Mouse (Mus musculus) CD4-positive helper T cell, adult 2 months (primary cell): ENCODE data around the gene Dnmt1.

ENCODE experiments used
- DNase-seq: peaks from one replicate; pipeline ENCODE4 v3.0.0-alpha.2; 2012; ENCODE audit warnings: low read depth, missing footprints, low spot score

Gene Dnmt1

DNA sequence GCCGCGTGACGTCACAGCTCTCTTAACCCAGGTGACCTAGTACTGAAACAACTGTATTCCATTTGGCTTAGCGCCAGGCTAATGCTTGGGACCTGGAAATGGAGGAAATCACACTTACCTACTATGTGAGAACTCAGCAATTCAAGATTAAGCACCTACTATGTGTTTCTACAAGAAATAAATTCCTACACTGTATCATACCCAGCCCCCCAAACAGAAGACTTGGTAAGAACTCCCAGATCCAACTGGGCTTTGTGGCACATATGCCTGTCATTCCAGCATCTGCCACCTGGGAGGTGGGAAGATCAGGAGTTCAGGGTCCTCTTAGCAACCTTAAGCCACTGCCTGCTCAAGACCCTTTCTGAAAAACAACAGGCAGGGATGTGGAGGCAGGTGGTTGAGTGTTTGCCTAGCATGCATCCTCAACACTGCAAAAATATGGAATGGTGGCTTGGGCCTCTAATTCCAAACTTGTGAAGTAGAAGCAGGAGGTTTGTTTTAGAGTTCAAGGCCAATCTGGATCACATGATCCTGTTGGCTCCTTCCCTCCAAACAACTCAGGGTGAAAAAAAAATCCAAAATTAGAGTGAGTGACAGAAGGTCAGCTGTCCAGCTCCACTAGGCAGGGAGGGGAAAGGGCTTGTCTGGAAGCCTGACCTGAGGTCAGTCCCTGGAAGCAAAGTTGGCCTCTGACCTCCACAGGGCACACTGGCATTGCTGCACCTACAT lies 17.4 kb upstream of the Dnmt1 start:
- DNase-seq: no peak

DNA sequence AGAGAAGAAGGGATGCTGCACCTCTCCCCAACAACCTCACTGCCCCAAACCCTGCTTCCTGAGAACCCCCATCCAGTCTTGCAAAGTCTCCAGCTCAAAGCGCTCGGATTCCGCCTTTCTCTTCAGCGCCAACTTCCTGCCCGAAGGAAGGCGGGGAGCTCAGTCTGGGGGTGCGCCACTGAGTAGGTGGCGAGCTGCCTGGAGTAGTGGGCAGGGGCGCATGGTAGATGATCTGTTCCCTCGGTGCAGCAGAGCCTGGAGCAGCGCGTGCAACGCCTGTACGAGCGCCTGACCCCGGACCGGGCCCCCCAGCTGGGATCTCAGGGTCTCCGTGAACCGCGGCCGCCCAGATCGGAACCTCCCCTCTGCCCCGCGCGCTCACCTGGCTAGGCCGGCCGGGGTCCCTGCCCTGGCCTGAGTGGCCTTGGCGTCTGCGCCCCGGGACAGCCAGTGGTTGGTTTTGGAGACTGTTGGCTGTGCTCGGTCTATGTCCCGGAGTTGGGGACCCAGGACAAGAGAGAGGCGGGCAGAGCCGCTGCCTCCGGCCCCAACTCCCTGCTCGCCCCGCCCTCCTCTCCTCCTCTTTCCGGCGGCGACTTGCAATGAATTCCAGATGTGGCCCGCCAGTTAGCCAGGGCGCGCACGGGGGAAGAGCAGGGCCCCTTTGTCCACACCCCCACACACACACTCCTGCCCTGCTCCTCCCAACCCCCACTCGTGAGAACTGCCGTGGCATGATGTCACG lies 16.7 kb upstream of the Dnmt1 start, which contains the start of gene S1pr2:
Gene S1pr2 (minus strand): TSS at position 566 of the 745 bp plus-strand sequence.
- peak; percentile 89 for DNase-seq

DNA sequence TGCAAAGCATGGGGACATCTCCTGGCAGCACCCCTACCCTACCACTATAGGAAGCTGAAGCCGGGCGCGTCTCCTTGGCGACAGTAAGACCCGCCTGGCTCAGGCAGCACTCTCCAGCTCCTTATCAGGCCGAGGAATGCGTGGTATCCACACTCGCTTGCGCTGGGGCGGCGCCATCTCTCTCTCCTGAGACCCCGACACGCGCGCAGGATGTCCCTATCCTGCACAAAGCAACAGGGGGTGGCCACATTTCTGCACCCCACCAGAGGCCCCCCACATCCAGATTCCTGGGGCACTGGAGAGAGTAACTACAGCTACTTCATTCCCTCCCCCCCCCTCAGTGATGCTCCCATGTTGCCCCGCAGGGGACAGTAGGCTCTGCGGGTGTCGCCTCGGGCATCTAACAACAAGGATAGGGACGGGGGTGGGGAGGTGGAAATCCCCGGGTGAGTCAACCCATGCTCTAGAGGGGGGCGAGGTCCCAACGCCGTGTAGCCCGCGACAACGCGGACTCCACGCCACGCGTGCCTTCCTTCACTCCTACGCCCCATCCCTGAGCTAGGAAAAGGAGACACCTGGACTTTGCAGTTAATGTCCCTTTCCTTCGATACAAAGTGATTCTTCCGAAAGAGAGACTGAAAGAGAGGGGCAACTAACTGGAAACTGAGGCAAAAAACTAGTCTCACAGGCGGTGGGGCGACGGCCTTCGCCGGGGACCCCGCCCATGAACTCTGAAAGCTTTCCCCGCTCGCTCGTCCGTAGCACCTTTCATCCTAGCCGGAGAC lies 15.9 kb upstream of the Dnmt1 start:
- peak; percentile 61 for DNase-seq

GRCm38 (mm10) chr9:20973682-20974075 lies 14.0 kb upstream of the Dnmt1 start:
- DNase-seq: no peak

GRCm38 (mm10) chr9:20973001-20973681 lies 13.5 kb upstream of the Dnmt1 start:
- no peak for DNase-seq

DNA sequence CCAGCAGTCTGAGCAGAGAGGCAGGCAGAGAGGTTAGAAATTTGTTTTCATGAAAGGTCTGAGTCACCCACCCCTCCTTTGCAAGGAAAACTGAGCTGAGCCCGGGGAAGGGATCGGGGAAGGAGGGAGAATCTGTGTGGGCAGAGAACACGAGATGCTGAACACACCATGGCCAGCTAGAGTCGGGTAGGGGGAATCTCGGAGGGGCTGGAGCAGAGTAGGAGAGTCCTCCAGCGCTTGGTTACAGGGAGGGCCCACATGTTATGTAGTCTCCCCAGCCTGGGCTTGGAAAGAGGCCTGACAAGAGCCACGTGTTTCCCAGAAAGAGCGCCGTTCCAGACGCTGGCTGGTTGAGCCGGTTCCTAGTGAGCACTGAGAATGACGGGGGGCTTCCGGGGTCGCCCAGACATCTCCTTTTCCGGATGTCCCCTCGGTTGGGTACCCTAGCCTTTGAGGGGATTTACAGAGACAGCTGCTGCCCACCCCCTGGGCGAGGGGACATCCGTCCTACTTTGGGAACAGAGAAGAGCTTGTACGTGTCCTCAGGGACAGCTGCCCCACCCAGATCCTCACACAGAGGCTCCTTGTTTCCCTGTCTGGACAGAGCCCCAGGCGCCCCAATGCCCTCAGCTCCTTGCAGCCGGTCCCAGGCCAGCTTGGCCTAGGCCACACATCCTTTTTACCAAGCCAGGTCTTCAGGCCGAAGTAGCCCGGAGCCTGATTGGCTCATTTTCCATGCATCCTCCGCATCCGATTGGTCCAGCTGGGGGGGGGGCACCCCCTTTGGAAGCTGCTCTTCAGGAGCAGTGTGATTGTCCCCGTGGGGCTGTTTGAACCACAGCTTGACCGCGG lies 12.7 kb upstream of the Dnmt1 start:
- DNase-seq: no peak

DNA sequence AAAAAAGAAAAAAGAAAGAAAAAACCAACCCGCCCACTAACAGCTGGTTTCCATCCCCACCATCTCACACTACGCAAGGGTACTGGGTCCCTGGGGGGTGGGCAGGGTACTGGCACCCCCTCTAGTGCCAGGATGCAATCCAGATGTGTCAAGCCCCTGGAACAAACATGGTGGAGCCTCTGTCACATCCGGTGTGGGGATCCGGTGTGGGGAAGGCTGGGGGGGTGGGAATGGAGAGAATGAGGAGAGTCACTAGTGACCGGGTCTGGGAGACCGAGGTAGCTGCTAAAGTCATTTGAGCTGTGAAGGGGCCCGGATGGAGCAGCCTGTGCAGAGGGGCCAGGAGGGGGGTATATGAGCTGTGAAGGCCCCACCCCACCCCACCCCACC lies 12.1 kb upstream of the Dnmt1 start:
- DNase-seq: no peak

DNA sequence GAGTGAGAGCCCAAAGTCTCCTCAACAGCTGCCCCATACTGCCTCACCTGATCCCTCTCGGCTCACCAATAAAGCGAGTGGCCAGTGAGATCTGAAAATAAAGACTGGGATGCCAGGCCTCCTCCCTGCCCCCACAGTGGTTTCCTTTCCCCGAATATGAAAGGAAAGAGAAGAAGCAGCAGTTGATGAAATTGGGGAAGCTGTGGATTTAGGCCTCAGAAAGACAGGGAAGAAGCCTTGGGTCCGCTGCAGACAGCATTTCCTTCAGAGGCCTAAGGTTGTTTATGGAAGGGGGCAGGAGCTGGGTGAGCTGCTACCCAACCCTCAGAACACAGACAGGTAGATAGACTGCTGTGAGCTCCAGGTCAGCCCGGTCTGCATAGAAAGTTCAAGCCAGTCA lies 7.1 kb upstream of the Dnmt1 start:
- DNase-seq: no peak

DNA sequence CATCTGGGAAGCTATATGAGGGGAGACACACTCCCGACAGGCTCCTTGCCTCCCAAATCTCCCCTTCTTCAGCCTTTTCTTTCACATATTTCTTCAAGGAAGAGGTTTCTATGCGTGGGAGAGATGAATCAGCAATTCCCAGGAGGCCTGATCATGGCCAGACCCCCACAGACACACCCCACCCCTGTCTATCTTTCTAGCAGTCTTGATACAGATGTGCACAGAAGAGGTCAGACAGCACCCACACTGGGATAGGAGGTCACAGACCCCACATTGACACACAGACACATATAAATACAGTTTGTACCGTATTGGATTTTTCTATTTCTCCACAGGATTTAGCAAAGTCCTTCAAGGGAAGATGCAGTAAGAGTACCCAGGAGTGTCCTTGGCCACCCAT lies 6.3 kb upstream of the Dnmt1 start:
- no peak for DNase-seq

DNA sequence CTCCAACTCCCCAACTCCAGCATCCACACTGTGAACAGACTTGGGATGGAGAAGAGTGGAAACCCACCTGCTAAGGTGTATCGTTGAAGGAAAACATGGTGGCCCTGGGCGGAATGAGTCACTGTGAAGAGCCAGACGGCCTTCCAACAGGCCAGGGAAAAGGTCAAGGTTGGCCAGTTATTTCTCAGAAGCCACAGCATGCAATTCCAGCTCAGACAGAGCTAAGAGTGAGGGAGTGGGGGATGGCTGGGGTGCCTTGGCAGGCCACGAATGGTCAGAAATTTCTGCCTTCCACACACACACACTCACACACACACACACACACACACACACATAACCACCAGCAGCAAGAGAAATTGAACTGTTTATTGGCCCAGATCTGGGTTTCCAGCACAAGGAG lies 5.9 kb upstream of the Dnmt1 start:
- no peak for DNase-seq

DNA sequence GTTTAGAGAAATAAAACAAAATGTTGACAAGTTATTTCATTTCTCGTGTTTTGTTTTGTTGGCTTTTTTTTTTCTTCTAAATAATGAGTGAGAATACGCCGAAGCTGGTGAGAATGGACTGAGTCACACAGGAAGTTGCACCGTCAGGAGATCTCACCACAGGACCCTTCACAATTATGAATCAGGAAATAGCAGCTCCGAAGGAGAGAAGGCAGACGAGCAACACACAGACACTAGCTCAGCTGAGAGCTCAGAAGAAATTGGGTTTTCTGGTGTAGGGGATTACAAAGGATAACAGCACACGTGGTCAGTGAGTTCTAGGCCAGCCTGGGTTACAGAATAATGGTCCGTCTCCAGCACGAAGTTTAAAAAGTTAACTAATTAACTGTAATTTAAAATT lies 1.9 kb upstream of the Dnmt1 start:
- DNase-seq: peak; percentile 70

- DNase-seq: no peak
These were observed 2.7 kb downstream of the Dnmt1 start for GRCm38 (mm10) chr9:20956989-20957388.

DNA sequence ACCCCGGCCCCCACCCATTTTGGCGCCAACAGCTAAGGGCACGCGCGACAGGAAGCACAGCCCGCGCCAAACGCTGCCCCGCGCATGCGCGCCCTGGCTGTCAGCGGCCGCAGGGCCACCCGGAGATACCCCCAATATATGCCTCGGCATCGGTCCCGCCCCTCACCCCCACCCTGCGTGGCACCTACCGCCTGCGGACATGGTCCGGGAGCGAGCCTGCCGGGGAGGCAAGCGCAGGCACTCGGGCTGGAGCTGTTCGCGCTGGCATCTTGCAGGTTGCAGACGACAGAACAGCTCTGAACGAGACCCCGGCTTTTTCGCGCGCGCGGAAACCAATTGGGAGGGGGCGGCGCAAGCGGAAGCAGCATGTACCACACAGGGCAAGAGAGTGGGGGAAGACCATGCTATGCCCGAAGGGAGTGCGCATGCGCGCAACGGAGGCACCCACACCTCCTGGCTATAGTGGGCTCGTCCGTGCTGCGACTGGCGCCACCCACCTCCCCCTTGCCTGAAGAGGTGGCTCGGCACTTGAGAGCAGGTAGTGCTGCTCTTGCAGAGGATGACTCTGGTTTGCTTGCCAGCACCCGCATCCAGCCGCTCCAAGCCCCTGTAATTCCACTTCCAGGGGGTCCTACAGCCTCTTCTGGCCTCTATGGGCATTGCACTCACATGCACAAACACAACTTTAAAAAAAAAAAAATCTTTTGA lies 7.0 kb downstream of the Dnmt1 start:
- peak; percentile 98 for DNase-seq

GRCm38 (mm10) chr9:20951966-20952519 lies 7.6 kb downstream of the Dnmt1 start:
- peak; percentile 10 for DNase-seq

DNA sequence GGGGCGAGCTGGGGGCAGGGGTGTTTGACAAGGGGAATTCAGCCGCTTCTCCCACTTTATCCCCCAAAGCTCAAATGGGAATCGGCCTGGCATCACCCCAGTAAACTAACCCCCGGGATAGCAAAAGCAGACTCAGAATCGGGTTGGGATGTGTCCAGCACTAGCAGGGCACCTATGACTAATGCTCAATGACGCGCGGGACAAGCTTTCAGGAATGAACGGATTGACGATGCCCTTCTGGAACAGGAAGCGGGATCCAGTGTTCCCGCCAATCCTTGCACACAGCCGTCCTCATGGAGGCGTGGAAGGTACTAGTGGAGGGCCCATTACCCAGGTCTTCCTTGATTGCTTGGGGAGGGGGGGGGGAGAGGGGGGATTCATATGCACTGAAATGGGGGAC lies 8.2 kb downstream of the Dnmt1 start:
- DNase-seq: peak; percentile 12

GRCm38 (mm10) chr9:20950419-20950818 lies 9.3 kb downstream of the Dnmt1 start:
- no peak for DNase-seq

GRCm38 (mm10) chr9:20946066-20946880 lies 13.4 kb downstream of the Dnmt1 start:
- DNase-seq: no peak

- DNase-seq: no peak
These were observed 14.9 kb downstream of the Dnmt1 start for GRCm38 (mm10) chr9:20944697-20945370.
